Mouse (Mus musculus) C2C12 (cell line): ENCODE measurements around the gene Rbms3.

ENCODE experiments used
- CEBPB ChIP-seq: IDR thresholded peaks from one replicate; pipeline ENCODE4 v1.6.1; 2011; ENCODE audit warnings: low read depth, mild to moderate bottlenecking, control low read depth, moderate library complexity
- CTCF ChIP-seq: IDR thresholded peaks from one replicate; pipeline ENCODE4 v1.5.1; 2011; ENCODE audit not compliant: control insufficient read depth, insufficient read depth, insufficient read length
- MAX ChIP-seq: IDR thresholded peaks from one replicate; pipeline ENCODE4 v1.6.1; 2011; ENCODE audit warnings: mild to moderate bottlenecking, control low read depth
- MYOD1 ChIP-seq: IDR thresholded peaks from one replicate; pipeline ENCODE4 v1.6.1; 2011; ENCODE audit warnings: low read depth; ENCODE audit not compliant: control insufficient read depth, insufficient read length
- MYOG ChIP-seq: IDR thresholded peaks from one replicate; pipeline ENCODE4 v1.6.1; 2011; ENCODE audit not compliant: control insufficient read depth, insufficient read length; ENCODE audit errors: extremely low read depth
- USF1 ChIP-seq: IDR thresholded peaks from one replicate; pipeline ENCODE4 v1.6.1; 2011; ENCODE audit warnings: low read depth, mild to moderate bottlenecking, control low read depth, moderate library complexity

GRCm38 (mm10) chr9:117234726-117235075 is 395.0 kb downstream of the Rbms3 start:
- no peak for TF ChIP-seq MYOD1
- no peak for TF ChIP-seq MYOG
- TF ChIP-seq CTCF, result no peak
- TF ChIP-seq USF1, result no peak
- no peak for TF ChIP-seq CEBPB
- no peak for TF ChIP-seq MAX
